Mouse (Mus musculus) testis, adult 2 months (tissue): Measurements from ENCODE around the gene Bhlhe41.

Experiments
- CTCF ChIP-seq: fragments of 200-500 bp; IDR thresholded peaks from 2 replicates; pipeline ENCODE4 v1.5.1; 2012; ENCODE audit warnings: low read depth, mild to moderate bottlenecking, inconsistent platforms, low read length, moderate library complexity; ENCODE audit not compliant: control insufficient read depth, insufficient read depth, insufficient replicate concordance
- POLR2A ChIP-seq: fragments of 200-500 bp; IDR thresholded peaks from 2 replicates; pipeline ENCODE4 v1.6.1; 2012; ENCODE audit warnings: low read depth, mild to moderate bottlenecking, inconsistent platforms, low read length, moderate library complexity; ENCODE audit not compliant: control insufficient read depth

- TF ChIP-seq POLR2A (no peak), CTCF (no peak)
These were observed 34.7 kb downstream of the Bhlhe41 start for GRCm38 (mm10) chr6:145830617-145831016.
